Comparison of ENCODE assay signal across 8 mouse cellular contexts in the genomic region with DNA sequence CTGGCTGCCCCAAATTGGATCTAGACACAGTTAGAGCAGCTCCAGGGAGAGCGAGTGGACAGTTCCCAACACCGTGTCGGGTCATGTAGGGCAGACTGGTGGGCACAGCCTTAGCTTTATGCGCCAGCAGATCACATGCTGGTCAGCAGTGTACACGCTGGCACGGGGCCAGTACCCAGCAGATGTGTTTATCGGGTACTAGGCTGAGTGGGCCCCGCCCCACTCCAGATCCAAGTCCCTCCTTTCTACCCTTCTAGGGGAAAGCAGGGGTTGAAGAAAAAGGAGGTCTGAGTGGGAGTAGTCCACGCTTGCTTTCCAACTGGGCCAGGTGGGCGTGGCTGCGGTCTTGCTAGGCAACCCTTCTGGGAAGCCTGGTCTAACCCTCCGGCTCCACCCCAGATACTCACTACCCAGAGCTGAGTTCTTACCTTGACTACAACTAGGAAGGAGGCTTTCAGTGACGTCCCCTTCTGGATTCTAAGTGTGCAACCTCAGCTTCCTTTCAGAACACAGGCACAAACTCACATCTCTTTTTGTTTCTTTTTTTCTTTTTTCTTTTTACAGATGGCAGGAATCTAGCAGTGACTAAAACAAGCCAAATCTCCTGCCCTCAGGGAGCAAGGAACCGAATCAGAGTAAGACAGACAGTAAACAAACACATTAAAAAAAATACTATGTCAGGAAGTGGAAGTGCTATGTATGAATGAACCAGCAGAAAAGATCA. TPM values are rescaled to one million over a fixed set of nuclear protein-coding genes. Genes with fewer than 3 reads are reported as not detected.
DNase-seq lines count a peak whose midpoint lies in the region; ATAC-seq lines count a peak whose summit lies in the region.

No protein-coding gene starts in this region.

- H3K27me3 ChIP-seq in embryonic facial prominence, embryonic 11.5 days (ENCODE audit: control insufficient read depth, insufficient read depth, low read length): no peaks in the 10 kb centered on the region
- no peaks in the 10 kb centered on the region for H3K27me3 ChIP-seq in midbrain, embryonic 16.5 days (ENCODE audit: control insufficient read depth, insufficient read depth, low read depth, low read length)

- 16% methylated on average over 14 of the region's 14 CpGs for WGBS in embryonic facial prominence, embryonic 11.5 days
- WGBS in midbrain, embryonic 16.5 days: 2% methylated on average over 14 of the region's 14 CpGs

- H3K9me3 ChIP-seq in embryonic facial prominence, embryonic 11.5 days (replicated peaks; ENCODE audit: control insufficient read depth, low read length): no peaks in the 10 kb centered on the region
- H3K9me3 ChIP-seq in midbrain, embryonic 16.5 days (replicated peaks; ENCODE audit: control insufficient read depth, low read length, poor library complexity, severe bottlenecking): no peaks in the 10 kb centered on the region

- no peaks in the 10 kb centered on the region for H3K36me3 ChIP-seq in embryonic facial prominence, embryonic 11.5 days (replicated peaks; ENCODE audit: control insufficient read depth, insufficient read depth, low read depth, low read length)
- H3K36me3 ChIP-seq in midbrain, embryonic 16.5 days (ENCODE audit: control insufficient read depth, insufficient read depth, low read length): no peaks in the 10 kb centered on the region

- H3K4me1 ChIP-seq in embryonic facial prominence, embryonic 11.5 days (ENCODE audit: control insufficient read depth, insufficient read depth, low read length): peaks cover 5% of the 10 kb centered on the region
- H3K4me1 ChIP-seq in midbrain, embryonic 16.5 days (ENCODE audit: control insufficient read depth, insufficient read depth, low read length): peaks cover 51% of the 10 kb centered on the region

- H3K27ac ChIP-seq in embryonic facial prominence, embryonic 11.5 days (replicated peaks; ENCODE audit: low read depth, low read length): peak overlapping the region; percentile 96
- peak overlapping the region; percentile 99 for H3K27ac ChIP-seq in midbrain, embryonic 16.5 days (ENCODE audit: low read length)

- no peak overlapping the region; the same call in 1 of the 2 replicates for H3K9ac ChIP-seq in embryonic facial prominence, embryonic 11.5 days (replicated peaks; ENCODE audit: low read length)
- peak overlapping the region; percentile 46 for H3K9ac ChIP-seq in midbrain, embryonic 16.5 days (ENCODE audit: low read depth, low read length)

- no peak overlapping the region for H3K4me3 ChIP-seq in embryonic facial prominence, embryonic 11.5 days (ENCODE audit: low read depth, low read length)
- no peak overlapping the region for H3K4me3 ChIP-seq in midbrain, embryonic 16.5 days (ENCODE audit: low read depth, low read length)

- ATAC-seq in embryonic facial prominence, embryonic 11.5 days (replicated peaks; ENCODE audit: insufficient number of reproducible peaks, low FRiP score, low TSS enrichment, low read depth): peak; percentile 50
- peak; percentile 1; the same call in 1 of the 2 replicates for ATAC-seq in midbrain, embryonic 16.5 days

- DNase-seq in layer of hippocampus, adult 11-12 months (ENCODE audit: low spot score): peak; percentile 84
- no peak for DNase-seq in layer of hippocampus, adult 9-10 months (ENCODE audit: low spot score)
- peak; percentile 71 for DNase-seq in embryonic facial prominence, embryonic 11.5 days (ENCODE audit: low spot score)
- DNase-seq in heart, adult 18-20 months: peak; percentile 95 to 96
- DNase-seq in kidney, adult 11 months: peak; percentile 97
- peak; percentile 87 for DNase-seq in liver
- peak; percentile 89 to 96 for DNase-seq in spleen, postnatal 10 days (ENCODE audit: low spot score in 2 of 2)

- H3K4me2 ChIP-seq in embryonic facial prominence, embryonic 11.5 days (ENCODE audit: low read depth, low read length): peak overlapping the region; percentile 23; the same call in 1 of the 2 replicates
- peak overlapping the region; percentile 25; the same call in 1 of the 2 replicates for H3K4me2 ChIP-seq in midbrain, embryonic 16.5 days (ENCODE audit: low read length)

RNA-seq across cellular contexts. Expression of a gene that starts 59.6 kb away (rescaled TPM):
- 15.5 and 16.4 TPM in 2 replicates for polyA plus RNA-seq in embryonic facial prominence, embryonic 11.5 days (2014; fragmentation: Nextera tagmentation; extraction: Ambion mirVana)
- total RNA-seq in heart, adult 18-20 months (2021): 10 to 100 TPM; 30.0 to 30.5 TPM
- polyA plus RNA-seq in midbrain, embryonic 16.5 days (2015; fragmentation: Nextera tagmentation; extraction: Ambion mirVana): 69.3 and 76.9 TPM in 2 replicates
